Mouse (Mus musculus): Measurements from ENCODE around the gene Slc22a30. TPM values are rescaled to one million over a fixed set of nuclear protein-coding genes. Genes with fewer than 3 reads are reported as not detected.

Gene Slc22a30
- polyA plus RNA-seq (2014; fragmentation: Illumina TruSeq; extraction: RNeasy Lipid Tissue Mini Kit (QIAGEN cat#74804); ENCODE audit: low read depth, low replicate concordance), result not detected

GRCm38 (mm10) chr19:8405011-8405410 is at the start of gene Slc22a30:
TSS of gene Slc22a30 (minus strand) at chr19:8405111.

Other genes starting within 250 kb of the Slc22a30 start
- 0.99 TPM for gene Slc22a29, start 186.2 kb downstream of the Slc22a30 start, polyA plus RNA-seq (2014; fragmentation: Illumina TruSeq; extraction: RNeasy Lipid Tissue Mini Kit (QIAGEN cat#74804); ENCODE audit: low read depth, low replicate concordance)
- gene Slc22a8, start 186.1 kb upstream of the Slc22a30 start, polyA plus RNA-seq (2014; fragmentation: Illumina TruSeq; extraction: RNeasy Lipid Tissue Mini Kit (QIAGEN cat#74804); ENCODE audit: low read depth, low replicate concordance), result not detected
- not detected for gene Slc22a6, start 212.9 kb upstream of the Slc22a30 start, polyA plus RNA-seq (2014; fragmentation: Illumina TruSeq; extraction: RNeasy Lipid Tissue Mini Kit (QIAGEN cat#74804); ENCODE audit: low read depth, low replicate concordance)

Data from adrenal gland, adult 10 weeks (tissue).